Mouse (Mus musculus): Measurements from ENCODE around the gene Gab3.

DNA sequence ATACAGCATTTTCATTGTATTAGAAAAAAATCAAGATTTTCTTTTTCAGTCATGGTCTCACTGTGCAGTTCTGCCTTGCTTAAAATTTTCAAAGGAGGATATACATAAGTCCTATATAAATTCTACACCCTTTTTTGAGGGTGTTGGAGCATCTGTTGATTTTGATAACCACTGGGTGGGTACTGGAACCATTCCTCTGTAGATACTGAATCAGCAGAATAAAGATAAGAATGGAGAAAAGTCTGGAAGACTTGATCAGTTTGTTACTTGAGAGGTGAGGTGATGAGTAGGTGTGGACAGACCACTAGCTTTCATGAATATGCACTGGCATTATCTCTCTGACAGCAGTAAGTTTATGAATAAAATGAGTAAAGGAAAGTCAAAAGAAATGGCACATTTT lies 30.3 kb upstream of the Gab3 start:
- TF ChIP-seq POLR2A (IDR thresholded peaks at IDR 0.05; ENCODE audit: borderline replicate concordance, extremely low read depth, insufficient read depth, insufficient read length, poor library complexity, severe bottlenecking) (no peak), CTCF (IDR thresholded peaks at IDR 0.05; ENCODE audit: borderline replicate concordance, extremely low read depth, insufficient read depth, insufficient read length) (no peak)

Data from brain, embryonic 14.5 days (tissue).